Mouse (Mus musculus) neutrophil, adult 83 days (primary cell): Measurements from ENCODE around the gene Tomm6. TPM values are rescaled to one million over a fixed set of nuclear protein-coding genes. Genes with fewer than 3 reads are reported as not detected.

Experiments
- total RNA-seq, 2 experiments: library from RNA; stranded (reverse); gene quantifications; one replicate each; pipeline ENCODE4 v1.2.4; 2023

The Tomm6 gene
- total RNA-seq = 100 to 1,000 TPM; 141 to 148 TPM

DNA sequence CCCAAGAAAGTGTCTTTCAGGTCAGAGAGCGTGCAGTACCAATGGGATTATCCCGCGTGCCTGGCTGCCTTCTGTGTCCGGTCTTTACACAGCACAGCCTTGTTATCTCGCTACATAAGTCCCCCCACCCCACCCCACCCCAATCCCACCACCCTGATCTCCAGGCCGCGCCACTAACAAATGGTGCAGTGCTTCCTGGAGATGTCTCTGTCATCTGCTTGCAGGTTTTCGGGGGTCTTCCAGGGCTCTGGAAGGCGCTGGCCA lies at the start of gene Tomm6:
Tomm6 (minus strand) TSS at position 43 of the 264 bp plus-strand sequence.

DNA sequence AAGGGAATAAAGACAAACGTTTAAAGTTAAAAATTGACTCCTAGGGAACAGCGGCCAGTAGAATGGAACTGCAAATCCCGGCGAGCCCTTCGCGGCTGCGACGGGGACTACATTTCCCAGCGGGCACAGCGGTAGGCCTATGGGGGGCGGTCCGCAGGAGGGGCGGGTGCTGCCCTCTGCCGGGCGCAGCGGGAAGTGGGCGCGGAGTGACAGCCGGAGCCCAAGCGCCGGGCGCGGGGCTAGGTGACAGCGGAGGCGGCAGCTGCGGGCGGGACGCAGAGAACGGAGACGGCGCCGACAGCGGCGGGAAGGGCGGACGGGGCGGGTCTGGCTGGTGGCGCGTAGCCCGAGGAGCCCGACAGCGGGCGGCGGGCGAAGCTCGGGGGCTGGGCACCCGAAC lies 48.7 kb upstream of the Tomm6 start, which contains the start of gene Tfeb:
Tfeb (plus strand) TSS at position 175 of the 400 bp plus-strand sequence.

DNA sequence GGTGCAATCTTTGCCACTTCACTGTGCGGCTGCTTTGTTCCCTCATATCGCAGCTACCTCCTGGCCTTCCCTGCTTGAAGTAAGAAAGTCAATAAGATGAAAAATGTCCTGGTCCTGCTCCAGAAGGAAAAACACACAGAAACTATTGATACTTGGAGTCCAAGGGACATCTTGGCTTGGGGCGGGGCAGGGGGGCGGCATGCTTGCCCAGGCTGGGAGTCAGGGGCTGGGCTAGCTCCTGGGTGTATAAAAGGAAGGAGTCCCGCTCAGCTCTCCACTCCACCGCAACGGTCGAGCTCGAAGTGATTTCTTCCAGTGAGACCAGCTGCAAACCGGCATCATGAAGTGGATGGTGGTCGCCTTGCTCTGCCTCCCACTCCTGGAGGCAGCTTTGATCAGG lies 38.4 kb upstream of the Tomm6 start, which contains the start of gene Pgc:
Pgc (plus strand) TSS at position 277 of the 400 bp plus-strand sequence.

DNA sequence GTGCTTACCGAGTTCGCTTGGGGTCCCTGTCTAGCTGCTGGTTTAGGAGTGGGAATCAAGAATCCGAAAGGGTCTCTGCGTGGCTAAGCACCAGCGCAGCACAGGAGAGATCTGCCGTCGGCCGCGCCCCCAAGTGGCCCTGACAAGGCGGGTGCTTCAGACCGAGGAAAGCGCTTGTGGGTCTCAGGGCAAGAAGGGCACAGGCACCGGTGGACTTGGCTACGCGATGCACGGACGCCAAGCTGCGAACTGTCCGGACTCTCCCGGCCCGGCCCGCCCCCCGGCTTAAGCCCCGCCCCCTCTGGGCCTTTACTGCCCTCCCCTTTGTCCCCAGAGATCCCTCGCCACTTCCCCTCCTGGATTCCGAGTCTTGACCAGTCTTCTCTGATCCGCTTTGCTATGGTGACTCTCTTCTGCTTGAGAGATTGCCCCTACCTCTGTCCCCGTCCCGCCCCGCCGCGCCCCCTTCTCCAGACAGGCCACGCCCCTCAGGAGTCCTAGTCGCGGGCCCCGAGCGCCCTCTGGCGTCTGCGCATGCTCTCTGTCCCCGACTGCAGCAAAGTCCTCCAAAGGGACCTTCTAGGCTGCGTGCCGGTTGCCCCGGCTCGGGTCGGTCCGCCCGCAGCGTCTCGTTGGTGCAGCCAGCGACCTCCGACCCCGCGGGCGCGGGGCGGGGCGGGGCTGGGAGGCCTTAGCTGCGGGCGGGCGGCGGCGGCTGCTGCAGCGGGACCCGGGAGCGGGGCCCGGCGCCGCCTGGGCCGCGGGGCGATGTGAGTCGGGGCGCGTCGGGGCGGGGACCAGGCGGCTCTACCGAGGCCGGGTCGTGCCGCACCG lies 6.5 kb upstream of the Tomm6 start, which contains the start of gene Prickle4:
Prickle4 (minus strand) TSS at position 234 of the 834 bp plus-strand sequence.

DNA sequence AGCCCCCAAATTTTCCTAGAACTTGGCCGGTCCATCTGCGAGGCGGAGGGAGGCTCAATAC lies 6.1 kb upstream of the Tomm6 start, which contains the start of gene Gm21981:
Gm21981 (minus strand) TSS at position 14 of the 61 bp plus-strand sequence.

DNA sequence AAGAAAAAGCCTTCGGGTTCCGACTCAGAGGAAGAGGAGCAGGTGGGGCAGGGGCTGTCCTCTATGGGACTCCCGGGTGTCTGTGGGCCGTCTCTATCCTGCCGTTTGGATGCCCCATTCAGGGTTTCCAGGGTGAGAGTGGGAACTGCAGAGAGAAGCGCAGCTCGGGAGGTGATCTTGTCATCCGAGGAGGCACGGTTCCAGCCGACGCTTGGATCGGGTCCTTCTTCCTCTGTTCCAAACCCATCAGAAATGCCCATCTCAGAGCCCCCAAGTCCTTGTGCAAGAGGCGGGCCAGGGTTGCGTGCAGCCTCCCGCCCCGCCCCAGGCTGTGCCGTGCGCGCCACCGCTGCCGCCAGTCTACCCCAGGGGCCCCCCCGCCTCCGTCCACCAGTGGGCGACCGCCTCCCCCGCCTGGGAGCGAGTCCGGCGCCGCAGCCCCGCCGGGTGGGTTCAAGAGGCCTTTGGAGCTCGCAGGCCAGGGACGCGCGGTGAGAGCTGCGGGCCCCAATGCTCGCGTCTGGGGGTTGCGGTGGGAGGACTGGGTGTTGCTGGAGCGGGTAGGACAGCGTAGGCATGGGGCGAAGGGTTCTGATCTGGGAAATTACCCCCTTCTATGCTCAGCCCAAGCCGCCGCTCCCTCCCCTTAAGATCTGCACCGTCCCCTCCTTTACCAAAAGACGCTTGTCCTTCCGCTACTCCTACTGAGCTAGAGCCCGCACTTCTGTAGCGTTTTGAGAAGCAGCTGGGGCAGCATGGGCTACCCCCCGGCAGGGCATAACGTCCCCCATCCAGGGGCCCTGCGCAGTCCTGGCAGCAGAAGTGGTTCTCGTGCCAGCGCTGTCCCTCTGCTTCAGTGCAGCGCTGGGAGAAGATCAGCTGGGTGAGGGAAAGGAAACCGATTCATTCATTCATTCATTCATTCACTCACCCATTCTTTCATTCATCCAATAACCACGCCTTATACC lies 706 bp upstream of the Tomm6 start, which contains the start of gene Frs3:
Frs3 (plus strand) TSS at position 423 of the 968 bp plus-strand sequence.

Other genes with a start within 250 kb of the Tomm6 start
- gene Taf8, start 186.1 kb downstream of the Tomm6 start, total RNA-seq = 10 to 100 TPM; 30.3 to 33.3 TPM
- 100 to 1,000 TPM; 497 to 529 TPM for gene Ccnd3, start 183.3 kb downstream of the Tomm6 start, total RNA-seq
- 1 to 10 TPM; 9.1 to 9.2 TPM for gene Bysl, start 76.9 kb downstream of the Tomm6 start, total RNA-seq
- 10 to 100 TPM; 47.2 to 62.3 TPM for gene Med20, start 76.8 kb downstream of the Tomm6 start, total RNA-seq
- 1 to 10 TPM; 3.9 to 6.0 TPM for gene Gm20517, start 76.8 kb downstream of the Tomm6 start, total RNA-seq
- gene Usp49, start 57.7 kb downstream of the Tomm6 start, total RNA-seq = 1 to 10 TPM; 7.2 to 7.6 TPM
- gene Frs3, start 644 bp upstream of the Tomm6 start, total RNA-seq = under 1 TPM in 1 of 2 experiments, not detected in 1; 0.26 TPM
- under 1 TPM in 1 of 2 experiments, not detected in 1; 0.22 TPM for gene Gm21981, start 6.1 kb upstream of the Tomm6 start, total RNA-seq
- not detected for gene Prickle4, start 6.3 kb upstream of the Tomm6 start, total RNA-seq
- not detected for gene Pgc, start 38.5 kb upstream of the Tomm6 start, total RNA-seq
- 10 to 100 TPM; 85.4 to 97.3 TPM for gene Tfeb, start 48.6 kb upstream of the Tomm6 start, total RNA-seq
- gene Mdfi, start 146.3 kb upstream of the Tomm6 start, total RNA-seq = under 1 TPM in 1 of 2 experiments, not detected in 1; 0.64 TPM
- 10 to 100 TPM; 10.3 to 10.6 TPM for gene Foxp4, start 236.3 kb upstream of the Tomm6 start, total RNA-seq